Mouse (Mus musculus): ENCODE results near the gene Olfr1444.

Olfr1444 gene

DNA sequence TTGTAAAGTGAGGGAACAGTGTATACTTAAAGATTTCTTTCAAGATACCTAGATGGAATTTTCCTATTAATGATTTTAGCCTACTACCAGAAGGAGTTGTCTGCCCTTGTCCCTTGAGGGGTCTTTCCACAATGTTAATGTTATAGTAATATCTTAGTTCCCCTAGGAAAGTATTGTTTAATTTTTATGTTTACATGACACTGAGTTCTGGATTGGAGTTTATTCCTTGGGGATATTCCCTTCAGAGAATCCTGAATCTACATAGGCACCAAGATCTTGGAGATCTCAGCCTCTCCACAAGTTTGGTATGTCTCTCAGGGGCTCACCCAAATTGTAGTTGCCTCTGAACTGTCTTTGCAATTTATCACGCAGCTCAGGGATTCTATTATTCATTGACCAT lies at the start of gene Olfr1444:
Gene Olfr1444 (plus strand): TSS at position 301 of the 400 bp plus-strand sequence.
- DNase-seq (ENCODE audit: low spot score in 2 of 2): no peak

DNA sequence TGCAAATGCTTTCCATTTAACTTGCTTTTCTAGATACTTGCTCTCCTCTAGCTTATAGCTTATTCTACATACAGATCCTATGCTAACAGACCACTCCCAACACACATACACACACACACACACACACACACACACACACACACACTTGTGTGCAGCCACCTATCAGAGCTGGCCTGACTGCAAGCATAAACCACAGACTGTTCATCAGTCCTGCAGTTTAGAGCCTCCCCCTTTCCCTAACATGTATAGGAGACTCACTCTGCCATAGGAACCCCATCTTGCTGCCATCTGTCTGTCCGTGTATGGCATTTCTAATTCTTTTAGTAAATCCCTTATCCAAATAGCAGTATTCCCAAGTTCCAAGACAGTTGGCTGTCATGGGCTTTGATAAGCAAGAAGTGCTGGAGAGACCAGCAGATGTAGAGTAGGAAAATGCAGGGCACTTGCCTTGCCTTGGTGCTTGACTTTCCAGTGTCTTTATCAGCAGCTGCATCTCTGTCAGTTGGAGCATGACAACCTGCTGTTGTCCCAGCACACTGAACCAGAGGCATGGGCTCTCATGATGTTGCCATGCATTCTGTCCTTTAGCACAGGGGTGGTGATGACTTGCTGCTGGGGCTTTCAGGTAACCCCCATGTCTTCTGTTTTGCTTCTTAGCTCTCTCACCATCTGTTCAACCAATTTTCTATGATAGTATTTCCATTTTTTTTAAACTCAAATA lies 44.3 kb upstream of the Olfr1444 start:
- DNase-seq (ENCODE audit: low spot score in 2 of 2): no peak

DNA sequence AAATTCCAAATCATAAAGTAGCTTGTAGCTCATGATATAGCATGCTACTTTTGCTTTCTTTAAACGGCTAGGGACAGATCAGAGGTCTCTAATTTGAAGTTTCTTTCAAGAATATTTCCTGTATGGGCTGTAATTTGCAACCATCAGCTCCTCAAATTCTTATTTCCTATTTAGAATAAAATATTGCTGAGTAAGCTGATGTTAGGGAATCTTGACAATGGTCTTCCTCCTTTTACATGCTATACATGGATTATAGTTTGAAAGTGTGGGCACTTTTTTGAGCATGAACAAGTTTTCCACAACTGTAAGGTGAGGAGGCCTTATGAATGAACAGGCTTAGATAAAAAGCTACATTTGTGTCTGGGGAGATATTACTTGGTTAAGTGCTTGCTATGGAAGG lies 43.2 kb upstream of the Olfr1444 start:
- no peak for DNase-seq (ENCODE audit: low spot score in 2 of 2)

DNA sequence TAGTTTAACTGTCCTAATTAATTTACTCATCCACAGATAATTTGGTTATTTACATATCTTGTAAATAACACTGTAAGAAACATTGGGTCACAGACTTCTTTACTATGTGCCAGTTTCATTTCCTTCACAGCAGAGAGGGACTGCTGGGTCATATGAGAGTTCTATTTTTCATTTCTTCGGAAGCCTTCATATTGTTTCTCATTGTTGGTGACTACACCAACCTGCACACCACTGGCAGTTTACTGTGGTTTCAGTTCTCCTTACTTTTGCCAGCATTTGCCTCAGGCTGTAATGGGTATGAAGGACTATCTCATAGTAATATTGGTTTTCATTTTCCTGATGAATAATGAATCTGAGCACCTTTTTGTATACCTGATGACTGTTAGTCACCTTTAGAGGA lies 38.6 kb upstream of the Olfr1444 start:
- no peak for DNase-seq (ENCODE audit: low spot score in 2 of 2)

DNA sequence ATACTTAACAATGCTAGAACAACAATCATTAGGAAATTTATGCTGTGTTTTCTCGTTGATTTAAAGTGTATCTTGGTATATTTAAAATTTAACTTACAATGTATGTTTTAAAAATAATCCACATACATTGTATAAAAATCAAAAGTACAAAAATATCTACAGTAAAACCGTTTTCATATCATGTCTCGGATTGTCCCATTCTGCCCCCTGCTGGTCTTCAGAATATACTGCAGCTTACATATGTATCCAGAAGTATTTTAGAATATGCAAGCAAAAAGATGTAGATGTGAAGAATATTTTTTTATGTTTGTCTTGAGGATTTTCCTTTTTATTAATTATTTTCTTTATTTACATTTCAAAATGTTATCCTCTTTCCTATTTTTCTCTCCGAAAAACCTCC lies 36.7 kb upstream of the Olfr1444 start:
- peak; percentile 31 to 35 for DNase-seq (ENCODE audit: low spot score in 2 of 2)

DNA sequence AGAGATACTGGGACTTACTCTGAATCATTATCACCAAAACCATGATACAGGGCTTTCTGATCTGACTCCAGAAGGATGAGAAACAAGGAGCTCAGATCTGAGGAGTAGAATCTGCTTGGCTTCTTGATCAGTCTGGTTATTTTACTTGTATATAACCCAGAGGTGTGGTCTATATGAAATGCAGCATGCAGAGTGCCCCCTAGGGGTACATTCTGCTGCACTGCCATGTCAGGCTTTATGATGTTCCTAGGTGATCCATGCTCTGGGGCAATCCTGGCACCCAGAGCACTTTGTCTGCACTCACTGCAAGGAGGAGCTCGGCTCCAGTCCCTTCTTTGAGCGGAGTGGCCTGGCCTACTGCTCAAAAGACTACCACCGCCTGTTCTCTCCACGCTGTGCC lies 32.5 kb upstream of the Olfr1444 start:
- DNase-seq (ENCODE audit: low spot score in 2 of 2): no peak

DNA sequence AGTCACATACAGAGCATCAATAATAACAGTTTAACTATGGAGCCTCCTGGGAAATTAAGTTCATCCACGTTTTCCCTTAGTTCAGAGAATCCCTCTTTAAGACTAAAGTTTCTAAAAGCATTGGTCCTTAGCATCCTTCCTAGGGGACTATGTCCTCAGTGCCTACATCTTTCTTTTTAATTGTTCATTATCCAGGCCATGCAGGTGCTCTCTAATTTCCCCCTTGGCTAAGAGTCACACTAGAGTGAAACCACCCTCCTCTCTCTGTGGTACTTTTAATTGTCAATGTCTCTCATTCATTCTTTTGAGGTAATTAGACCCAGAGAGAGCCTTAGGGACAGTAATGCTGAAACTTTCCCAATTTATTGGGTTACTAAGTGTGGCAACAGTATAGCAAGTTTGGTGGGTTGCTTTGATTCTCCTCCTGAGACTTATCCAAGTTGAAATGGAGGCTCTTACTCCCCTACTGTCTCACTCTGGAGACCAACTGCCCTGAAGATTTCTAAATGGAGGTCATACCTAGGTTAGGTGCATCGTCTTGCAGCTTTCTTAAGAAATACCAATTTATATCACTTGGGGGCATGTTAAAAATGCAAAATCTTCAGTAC lies 26.2 kb upstream of the Olfr1444 start:
- DNase-seq (ENCODE audit: low spot score in 2 of 2): no peak

DNA sequence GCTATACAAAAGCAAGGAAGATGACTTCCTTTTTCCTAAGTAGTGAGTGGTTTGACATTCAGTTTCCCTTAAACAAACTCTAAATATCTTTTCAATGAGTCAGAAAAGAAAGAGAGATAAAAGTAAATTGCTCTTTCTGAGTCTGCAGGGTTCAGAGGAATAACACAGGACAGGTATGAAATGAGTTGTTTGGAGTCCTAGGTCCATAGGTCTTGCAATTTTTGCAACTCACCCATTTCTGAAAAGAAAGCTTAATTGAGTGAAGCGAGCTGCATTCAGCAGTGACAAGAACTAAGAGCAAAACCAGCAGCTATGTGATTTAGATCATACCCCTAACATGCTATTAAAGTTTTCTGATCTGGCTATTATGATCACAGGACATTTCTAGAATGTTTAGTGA lies 25.5 kb upstream of the Olfr1444 start:
- DNase-seq (ENCODE audit: low spot score in 2 of 2): no peak

DNA sequence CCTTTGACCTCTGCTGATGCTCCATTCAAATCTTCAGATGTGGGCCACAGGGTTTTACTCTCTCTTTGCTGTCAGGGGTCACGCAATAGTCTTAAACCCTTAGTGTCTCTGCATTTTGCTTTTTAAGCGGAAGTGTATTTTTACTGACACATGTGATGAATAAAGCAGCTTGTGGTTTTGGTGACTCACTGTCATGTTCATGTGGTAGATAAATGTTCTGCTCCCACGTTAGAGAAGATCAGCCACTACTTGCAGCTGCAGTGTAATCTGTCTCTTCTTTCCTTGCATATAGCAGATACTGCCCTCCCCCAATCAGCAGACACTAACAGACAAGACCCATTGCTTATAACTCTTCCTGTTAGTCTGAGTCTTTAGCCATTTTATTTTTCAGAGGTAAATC lies 23.5 kb upstream of the Olfr1444 start:
- DNase-seq (ENCODE audit: low spot score in 2 of 2): no peak

DNA sequence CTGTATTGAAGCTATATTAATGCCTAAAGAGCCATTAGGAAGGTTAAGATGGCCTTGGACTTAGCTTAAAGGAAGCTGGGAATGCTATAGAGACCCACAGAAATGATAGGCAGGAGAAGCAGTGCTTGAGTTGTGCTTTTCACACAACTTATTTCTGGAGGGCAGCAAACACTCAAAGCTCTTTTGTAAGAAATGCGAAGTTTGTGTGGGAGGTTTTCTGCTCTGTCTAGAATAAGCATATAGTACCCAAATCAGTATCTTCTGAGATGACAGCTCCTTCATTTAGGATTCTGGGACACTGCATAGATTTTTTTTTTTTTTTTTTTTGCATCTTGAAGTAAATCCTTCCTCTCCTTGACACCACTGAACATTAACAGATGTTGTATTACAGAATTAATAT lies 18.6 kb upstream of the Olfr1444 start:
- no peak for DNase-seq (ENCODE audit: low spot score in 2 of 2)

DNA sequence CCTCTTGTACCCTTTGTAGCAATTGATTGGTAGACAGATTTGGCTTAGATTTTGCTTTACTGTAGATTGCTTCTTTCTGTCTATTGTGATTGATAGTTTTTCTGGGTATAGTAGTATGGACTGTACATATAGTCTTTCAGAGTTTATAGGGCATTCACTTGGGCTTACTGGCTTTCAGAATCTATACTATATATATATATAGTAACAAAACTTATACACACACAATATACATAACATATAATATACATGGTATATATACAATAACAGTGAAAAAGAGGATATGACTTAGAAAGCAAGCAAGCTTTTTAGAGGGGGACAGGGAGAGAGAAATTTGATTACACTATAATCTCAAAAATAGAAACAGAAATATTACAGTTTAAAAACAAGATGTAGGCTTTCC lies 10.7 kb upstream of the Olfr1444 start, which contains the start of gene Gm5244:
Gene Gm5244 (plus strand): TSS at position 301 of the 400 bp plus-strand sequence.
- no peak for DNase-seq (ENCODE audit: low spot score in 2 of 2)

DNA sequence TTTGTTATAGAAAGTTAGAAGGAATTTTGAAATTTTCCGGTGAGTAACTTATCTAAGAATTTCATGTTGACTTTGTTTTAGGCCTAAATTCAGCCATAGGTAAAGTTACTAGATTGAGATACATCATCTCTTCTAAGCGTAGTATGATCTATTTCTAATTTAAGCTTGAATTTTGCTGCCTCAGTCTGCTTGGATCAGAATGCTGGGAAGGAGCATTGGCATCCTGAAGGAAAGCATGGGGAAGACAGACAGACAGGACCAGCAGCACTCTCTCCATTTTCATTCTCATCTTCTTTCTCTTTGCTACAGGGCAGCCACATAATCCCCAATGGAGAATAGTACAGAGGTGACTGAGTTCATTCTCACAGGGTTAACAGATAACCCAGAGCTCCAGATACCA lies 26.5 kb downstream of the Olfr1444 start, which contains the start of gene Olfr1445:
Gene Olfr1445 (plus strand): TSS at position 301 of the 400 bp plus-strand sequence.
- no peak for DNase-seq (ENCODE audit: low spot score in 2 of 2)

DNA sequence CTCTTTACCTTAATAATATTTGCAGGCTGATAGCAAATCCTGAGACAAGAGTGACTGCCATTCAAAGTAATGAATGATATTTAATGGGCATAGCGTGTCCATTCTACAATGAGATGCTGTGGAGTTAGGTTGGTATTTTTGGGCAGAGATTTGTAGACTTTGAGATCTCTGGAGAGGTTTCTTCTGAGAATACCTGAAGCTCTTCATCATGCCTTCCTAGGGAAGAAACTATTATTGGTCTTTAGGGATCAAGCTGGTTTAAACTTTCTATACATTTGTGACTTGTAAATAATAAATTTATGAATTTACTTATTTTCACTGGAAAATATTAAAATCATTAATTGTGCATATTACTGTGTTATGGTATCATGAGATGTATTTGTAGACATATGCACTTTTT lies 36.3 kb downstream of the Olfr1444 start, which contains the start of gene Olfr1446:
Gene Olfr1446 (minus strand): TSS at position 101 of the 400 bp plus-strand sequence.
- no peak for DNase-seq (ENCODE audit: low spot score in 2 of 2)

DNA sequence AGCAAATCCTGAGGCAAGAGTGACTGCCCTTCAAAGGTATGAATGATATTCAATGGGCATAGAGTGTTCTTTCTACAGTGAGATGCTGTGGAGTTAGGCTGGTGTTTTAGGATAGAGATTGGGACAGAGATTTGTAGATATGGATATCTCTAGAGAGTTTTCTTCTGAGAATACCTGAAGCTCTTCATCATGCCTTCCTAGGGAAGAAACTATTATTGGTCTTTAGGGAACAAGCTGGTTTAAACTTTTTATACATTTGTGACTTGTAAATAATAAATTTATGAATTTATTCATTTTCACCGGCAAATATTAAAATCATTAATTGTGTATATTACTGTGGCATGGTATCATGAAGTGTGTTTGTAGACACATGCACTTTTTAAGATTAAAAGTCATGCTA lies 46.6 kb downstream of the Olfr1444 start, which contains the start of gene Olfr1447:
Gene Olfr1447 (minus strand): TSS at position 101 of the 400 bp plus-strand sequence.
- DNase-seq (ENCODE audit: low spot score in 2 of 2): no peak

Data from right cerebral cortex, postnatal 10 days (tissue).